Mouse (Mus musculus): ENCODE data around the gene Pxmp4. TPM values are rescaled to one million over a fixed set of nuclear protein-coding genes. Genes with fewer than 3 reads are reported as not detected.

The Pxmp4 gene
- polyA plus RNA-seq, 1 experiment from 2014 or later = 16.9 TPM

- H3K36me3 ChIP-seq = no peaks in the 10 kb centered on the region
- H3K27ac ChIP-seq = no peak overlapping the region
- WGBS = 29% methylated on average over 27 of the region's 27 CpGs
- ATAC-seq (ENCODE audit: insufficient number of reproducible peaks, insufficient read depth, low FRiP score, low TSS enrichment) = no peak; the same call in 1 of the 2 replicates
- peaks cover 33% of the 10 kb centered on the region for H3K4me1 ChIP-seq
- H3K4me2 ChIP-seq (replicated peaks) = peak overlapping the region; percentile 32
- no peaks in the 10 kb centered on the region for H3K9me3 ChIP-seq
- 0 out of 2 replicates have a peak overlapping the region, but pooled peaks have one; percentile 8 for H3K9ac ChIP-seq
- peaks cover 37% of the 10 kb centered on the region for H3K27me3 ChIP-seq
- 0 out of 2 replicates have a peak overlapping the region, but pooled peaks have one; percentile 2 for H3K4me3 ChIP-seq
These were observed 51.0 kb downstream of the Pxmp4 start for GRCm38 (mm10) chr2:154552424-154552907.

DNA sequence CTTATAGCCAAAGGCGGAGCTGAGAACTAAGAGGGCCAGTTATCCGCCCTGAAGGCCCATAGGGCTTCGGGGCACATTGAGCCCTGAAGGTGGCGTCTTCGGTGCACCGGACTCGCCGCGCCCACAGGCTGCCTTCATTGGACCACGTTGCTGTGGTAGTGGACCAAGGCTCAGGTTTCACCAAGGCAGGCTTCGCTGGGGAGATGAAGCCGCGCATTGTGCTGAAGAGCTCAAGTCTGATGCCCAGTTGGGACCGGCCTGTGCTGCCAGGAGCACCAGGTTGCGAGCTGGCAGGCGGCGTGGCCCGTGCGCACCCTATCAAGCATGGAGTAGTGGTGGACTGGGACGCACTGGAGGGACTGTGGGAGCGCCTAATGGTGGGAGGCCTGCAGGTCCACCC is 51.6 kb downstream of the Pxmp4 start:
- Histone ChIP-seq H3K27ac (no peak overlapping the region), H3K36me3 (no peaks in the 10 kb centered on the region), H3K4me2 (replicated peaks) (peak overlapping the region; percentile 32), H3K4me3 (0 out of 2 replicates have a peak overlapping the region, but pooled peaks have one; percentile 2), H3K9me3 (no peaks in the 10 kb centered on the region), H3K9ac (no peak overlapping the region), H3K4me1 (peaks cover 28% of the 10 kb centered on the region), H3K27me3 (peaks cover 37% of the 10 kb centered on the region)
- WGBS = 34% methylated on average over 21 of the region's 21 CpGs
- no peak; the same call in 1 of the 2 replicates for ATAC-seq (ENCODE audit: insufficient number of reproducible peaks, insufficient read depth, low FRiP score, low TSS enrichment)

GRCm38 (mm10) chr2:154551476-154551875 is 52.0 kb downstream of the Pxmp4 start, which contains the start of gene Actl10:
Actl10 (plus strand) TSS chr2:154551776.
- Histone ChIP-seq H3K4me1 (peaks cover 28% of the 10 kb centered on the region), H3K9ac (0 out of 2 replicates have a peak within 1 kb of the TSS, but pooled peaks have one; percentile 8), H3K4me2 (replicated peaks) (peak within 1 kb of the TSS; percentile 32), H3K36me3 (no peaks in the 10 kb centered on the region), H3K27me3 (peaks cover 37% of the 10 kb centered on the region), H3K27ac (no peak within 1 kb of the TSS), H3K9me3 (no peaks in the 10 kb centered on the region), H3K4me3 (0 out of 2 replicates have a peak within 1 kb of the TSS, but pooled peaks have one; percentile 2)
- no peak for ATAC-seq (ENCODE audit: insufficient number of reproducible peaks, insufficient read depth, low FRiP score, low TSS enrichment)
- 79% methylated on average over 4 of the region's 4 CpGs for WGBS

- H3K4me1 ChIP-seq = peaks cover 28% of the 10 kb centered on the region
- ATAC-seq (ENCODE audit: insufficient number of reproducible peaks, insufficient read depth, low FRiP score, low TSS enrichment) = no peak
- no peaks in the 10 kb centered on the region for H3K36me3 ChIP-seq
- H3K9me3 ChIP-seq = no peaks in the 10 kb centered on the region
- no peak overlapping the region for H3K4me2 ChIP-seq (replicated peaks)
- 77% methylated on average over 2 of the region's 2 CpGs for WGBS
- no peak overlapping the region for H3K4me3 ChIP-seq
- H3K27me3 ChIP-seq = peaks cover 37% of the 10 kb centered on the region
- H3K9ac ChIP-seq = no peak overlapping the region
- no peak overlapping the region for H3K27ac ChIP-seq
These were observed 52.6 kb downstream of the Pxmp4 start for GRCm38 (mm10) chr2:154550937-154551336.

DNA sequence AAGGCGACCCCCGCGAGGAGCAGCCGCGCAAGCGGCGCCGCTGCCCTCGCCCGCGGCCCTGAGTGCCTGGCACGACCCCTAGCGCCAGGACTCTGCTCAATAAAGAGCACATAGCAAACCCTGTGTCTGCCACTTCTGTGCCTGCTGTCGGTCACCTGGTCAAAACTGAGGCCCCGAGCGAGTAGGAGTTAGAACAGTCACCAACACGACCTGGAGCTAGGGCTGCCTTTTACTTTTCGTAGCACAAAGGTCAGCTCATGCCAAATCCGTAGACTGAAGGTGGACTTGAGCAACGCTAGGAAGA is 53.7 kb downstream of the Pxmp4 start:
- H3K4me2 ChIP-seq (replicated peaks) = peak overlapping the region; percentile 84
- no peaks in the 10 kb centered on the region for H3K36me3 ChIP-seq
- ATAC-seq (ENCODE audit: insufficient number of reproducible peaks, insufficient read depth, low FRiP score, low TSS enrichment) = no peak
- WGBS = 16% methylated on average over 20 of the region's 20 CpGs
- peak overlapping the region; percentile 40 for H3K4me3 ChIP-seq
- H3K4me1 ChIP-seq = peaks cover 28% of the 10 kb centered on the region
- H3K27ac ChIP-seq = no peak overlapping the region
- H3K9ac ChIP-seq = no peak overlapping the region
- H3K9me3 ChIP-seq = no peaks in the 10 kb centered on the region
- peaks cover 32% of the 10 kb centered on the region for H3K27me3 ChIP-seq

GRCm38 (mm10) chr2:154549127-154549885 is 54.2 kb downstream of the Pxmp4 start:
- H3K36me3 ChIP-seq = no peaks in the 10 kb centered on the region
- H3K9ac ChIP-seq = peak overlapping the region; percentile 50

GRCm38 (mm10) chr2:154548688-154549087 is 54.8 kb downstream of the Pxmp4 start:
- H3K9ac ChIP-seq = no peak overlapping the region
- peaks cover 31% of the 10 kb centered on the region for H3K27me3 ChIP-seq
- H3K4me1 ChIP-seq = peaks cover 28% of the 10 kb centered on the region
- 0 out of 2 replicates have a peak overlapping the region, but pooled peaks have one; percentile 40 for H3K4me3 ChIP-seq
- ATAC-seq (ENCODE audit: insufficient number of reproducible peaks, insufficient read depth, low FRiP score, low TSS enrichment) = no peak
- WGBS = 50% methylated on average over 3 of the region's 3 CpGs
- H3K9me3 ChIP-seq = no peaks in the 10 kb centered on the region
- no peak overlapping the region for H3K27ac ChIP-seq
- H3K36me3 ChIP-seq = no peaks in the 10 kb centered on the region
- peak overlapping the region; percentile 84 for H3K4me2 ChIP-seq (replicated peaks)

More at GRCm38 (mm10) chr2:154549127-154549885, 54.2 kb downstream of the Pxmp4 start:
- Histone ChIP-seq H3K4me2 (replicated peaks) (peak overlapping the region; percentile 84), H3K27me3 (peaks cover 31% of the 10 kb centered on the region), H3K27ac (no peak overlapping the region), H3K4me3 (peak overlapping the region; percentile 40), H3K9me3 (no peaks in the 10 kb centered on the region), H3K4me1 (peaks cover 28% of the 10 kb centered on the region)
- ATAC-seq (ENCODE audit: insufficient number of reproducible peaks, insufficient read depth, low FRiP score, low TSS enrichment) = peak; percentile 49
- 3% methylated on average over 47 of the region's 48 CpGs for whole genome bisulfite sequencing

DNA sequence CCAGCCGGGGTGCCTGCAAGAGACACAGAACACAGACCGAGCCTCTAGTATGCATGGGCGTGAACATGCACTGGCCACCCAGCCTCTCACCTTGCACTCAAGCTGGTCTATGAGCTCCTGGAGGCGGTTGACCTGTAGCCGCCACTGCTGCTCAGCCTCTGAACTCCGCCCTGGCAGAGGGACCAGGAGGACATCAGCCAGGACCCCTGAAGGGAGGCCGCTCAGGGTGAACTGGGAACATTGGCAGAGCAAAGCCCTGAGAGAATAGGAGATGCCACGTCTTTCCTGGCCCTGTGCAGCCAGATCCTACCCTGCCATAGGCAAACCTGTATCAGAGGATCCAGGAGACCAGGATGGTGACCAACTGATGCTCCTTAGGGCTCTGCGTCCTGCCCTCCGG is 56.8 kb downstream of the Pxmp4 start, which contains the start of gene 1700003F12Rik:
1700003F12Rik (plus strand) TSS at position 375 of the 400 bp plus-strand sequence.
- 92% methylated on average over 10 of the region's 10 CpGs for WGBS

GRCm38 (mm10) chr2:154543567-154544347 is 59.8 kb downstream of the Pxmp4 start:
- no peak for ATAC-seq (ENCODE audit: insufficient number of reproducible peaks, insufficient read depth, low FRiP score, low TSS enrichment)

More for the DNA sequence above, 56.8 kb downstream of the Pxmp4 start, which contains the start of gene 1700003F12Rik:
- Histone ChIP-seq H3K27me3 (peaks cover 19% of the 10 kb centered on the region), H3K27ac (no peak within 1 kb of the TSS), H3K4me1 (peaks cover 16% of the 10 kb centered on the region; the same call in 1 of the 2 replicates), H3K36me3 (no peaks in the 10 kb centered on the region), H3K9ac (no peak within 1 kb of the TSS), H3K4me3 (no peak within 1 kb of the TSS), H3K9me3 (no peaks in the 10 kb centered on the region), H3K4me2 (replicated peaks) (no peak within 1 kb of the TSS)
- ATAC-seq (ENCODE audit: insufficient number of reproducible peaks, insufficient read depth, low FRiP score, low TSS enrichment) = no peak

DNA sequence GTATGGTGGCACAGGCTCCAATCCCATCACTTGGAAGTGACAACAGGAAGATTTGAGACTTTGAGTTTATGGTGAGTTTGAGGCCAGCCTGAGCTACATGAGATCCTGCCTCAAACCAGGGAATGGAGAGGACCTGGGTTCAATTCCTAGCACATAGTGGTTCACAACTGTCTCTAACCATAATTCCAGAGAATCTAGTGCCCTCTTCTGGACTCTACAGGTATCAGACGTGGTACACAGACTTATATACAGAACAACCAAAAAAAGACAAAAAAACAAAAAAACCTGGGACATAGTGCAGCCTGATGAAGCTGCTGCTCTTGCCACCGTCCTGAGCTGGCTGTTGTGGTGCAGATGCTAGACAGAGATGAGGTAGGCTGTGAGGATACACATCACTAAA is 61.9 kb downstream of the Pxmp4 start:
- Histone ChIP-seq H3K4me2 (replicated peaks) (no peak overlapping the region), H3K4me3 (no peak overlapping the region), H3K27me3 (no peaks in the 10 kb centered on the region), H3K4me1 (no peaks in the 10 kb centered on the region), H3K9me3 (no peaks in the 10 kb centered on the region), H3K9ac (no peak overlapping the region), H3K27ac (no peak overlapping the region), H3K36me3 (peaks cover 9% of the 10 kb centered on the region)
- WGBS = 76% methylated on average over 2 of the region's 2 CpGs
- no peak for ATAC-seq (ENCODE audit: insufficient number of reproducible peaks, insufficient read depth, low FRiP score, low TSS enrichment)

More at GRCm38 (mm10) chr2:154543567-154544347, 59.8 kb downstream of the Pxmp4 start:
- H3K9ac ChIP-seq = no peak overlapping the region
- H3K4me2 ChIP-seq (replicated peaks) = no peak overlapping the region
- H3K27me3 ChIP-seq = no peaks in the 10 kb centered on the region
- no peak overlapping the region for H3K4me3 ChIP-seq
- H3K4me1 ChIP-seq = peaks cover 5% of the 10 kb centered on the region; the same call in 1 of the 2 replicates
- WGBS = 94% methylated on average over 9 of the region's 9 CpGs
- H3K27ac ChIP-seq = no peak overlapping the region
- no peaks in the 10 kb centered on the region for H3K9me3 ChIP-seq
- H3K36me3 ChIP-seq = 0 out of 2 replicates have a peak, but pooled peaks cover 3% of the 10 kb centered on the region

- WGBS = 77% methylated on average over 3 of the region's 3 CpGs
- no peak overlapping the region for H3K27ac ChIP-seq
- no peaks in the 10 kb centered on the region for H3K4me1 ChIP-seq
- no peaks in the 10 kb centered on the region for H3K27me3 ChIP-seq
- H3K36me3 ChIP-seq = peaks cover 26% of the 10 kb centered on the region
- ATAC-seq (ENCODE audit: insufficient number of reproducible peaks, insufficient read depth, low FRiP score, low TSS enrichment) = no peak
- H3K4me3 ChIP-seq = no peak overlapping the region
- no peaks in the 10 kb centered on the region for H3K9me3 ChIP-seq
- no peak overlapping the region for H3K9ac ChIP-seq
- H3K4me2 ChIP-seq (replicated peaks) = no peak overlapping the region
These were observed 63.8 kb downstream of the Pxmp4 start for GRCm38 (mm10) chr2:154539720-154540119.
